Mouse (Mus musculus) heart, postnatal 0 days (tissue): ENCODE data around the gene Src.

Experiments used
- CTCF ChIP-seq: IDR thresholded peaks from 2 replicates; pipeline ENCODE4 v1.5.1; 2016; ENCODE audit warnings: antibody characterized with exemption, control low read depth, low read depth
- EP300 ChIP-seq: IDR thresholded peaks from 2 replicates; pipeline ENCODE4 v1.6.1; 2016; ENCODE audit warnings: antibody characterized with exemption, low read depth

DNA sequence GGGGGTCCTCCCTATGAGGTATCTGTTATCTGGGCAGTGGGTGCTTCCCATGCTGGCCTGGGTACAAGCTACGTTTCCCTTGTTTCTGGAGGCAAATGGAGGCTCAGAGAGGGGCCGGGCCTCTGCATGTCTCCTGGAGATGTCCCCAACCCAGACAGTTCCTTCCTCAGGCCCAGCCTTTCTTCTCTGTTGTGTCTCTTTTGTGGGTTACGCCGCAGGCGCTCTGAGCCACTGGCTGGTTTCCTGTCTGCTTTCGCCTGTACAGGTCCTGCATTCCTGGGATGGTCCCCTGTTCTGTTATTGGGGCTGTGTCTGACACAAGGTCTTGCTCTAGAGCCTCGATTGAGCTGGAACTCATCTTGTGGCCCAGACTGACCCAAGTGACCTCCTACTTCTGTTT, 11.5 kb downstream of the Src start:
- TF ChIP-seq EP300 (no peak), CTCF (no peak)
